Mouse (Mus musculus) heart, embryonic 13.5 days (tissue): ENCODE results near the gene Sash1. TPM values are rescaled to one million over a fixed set of nuclear protein-coding genes. Genes with fewer than 3 reads are reported as not detected.
A peak's percentile ranks its signal among the peaks of the same experiment; 100 is the strongest.

ENCODE experiments used
- ATAC-seq: fragments of 200-750 bp; cut with Nextera tagmentation; 2 replicates; pipeline ENCODE4 v1.8.0; 2017; ENCODE audit warnings: moderate TSS enrichment; ENCODE audit not compliant: insufficient number of reproducible peaks, low FRiP score, low TSS enrichment; ENCODE audit errors: extremely low read depth
- H3K27ac ChIP-seq: fragments of 300-500 bp; sonication (generic); replicated peaks from 2 replicates; pipeline ENCODE4 v1.5.1; 2015; ENCODE audit warnings: moderate library complexity, mild to moderate bottlenecking, inconsistent platforms
- H3K27me3 ChIP-seq: fragments of 300-500 bp; sonication (generic); replicated peaks from 2 replicates; pipeline ENCODE4 v1.6.1; 2015; ENCODE audit warnings: mild to moderate bottlenecking, inconsistent platforms
- H3K36me3 ChIP-seq: fragments of 300-500 bp; sonication (generic); 2 replicates; pipeline ENCODE4 v1.6.1; 2015; ENCODE audit warnings: mild to moderate bottlenecking, inconsistent platforms
- H3K4me1 ChIP-seq: fragments of 300-500 bp; sonication (generic); 2 replicates; pipeline ENCODE4 v1.6.1; 2015; ENCODE audit warnings: inconsistent platforms
- H3K4me2 ChIP-seq: fragments of 300-500 bp; sonication (generic); 2 replicates; pipeline ENCODE4 v1.6.1; 2015; ENCODE audit warnings: inconsistent platforms, mild to moderate bottlenecking, moderate library complexity
- H3K4me3 ChIP-seq: fragments of 300-500 bp; sonication (generic); 2 replicates; pipeline ENCODE4 v1.5.1; 2015; ENCODE audit warnings: moderate library complexity, mild to moderate bottlenecking, inconsistent platforms
- H3K9ac ChIP-seq: fragments of 300-500 bp; sonication (generic); 2 replicates; pipeline ENCODE4 v1.6.1; 2015; ENCODE audit warnings: inconsistent platforms, mild to moderate bottlenecking, moderate library complexity
- H3K9me3 ChIP-seq: fragments of 300-500 bp; sonication (generic); 2 replicates; pipeline ENCODE4 v1.6.1; 2016; ENCODE audit warnings: inconsistent platforms
- WGBS: fragments of 180-500 bp; shearing (Covaris S2); methylation state at CpG from one replicate; pipeline ENCODE4 v1.1.7; 2015; ENCODE audit warnings: mixed read lengths; 5-methylcytosine and 5-hydroxymethylcytosine counted together
- polyA plus RNA-seq: library from polyadenylated mRNA; unstranded; fragments of >200 nt; fragmentation: Nextera tagmentation; extraction: Ambion mirVana; gene quantifications from 2 replicates; pipeline ENCODE4 v1.2.1, GENCODE M21; 2015

The Sash1 gene
- polyA plus RNA-seq, 1 experiment from 2014 or later = 3.3 TPM

DNA sequence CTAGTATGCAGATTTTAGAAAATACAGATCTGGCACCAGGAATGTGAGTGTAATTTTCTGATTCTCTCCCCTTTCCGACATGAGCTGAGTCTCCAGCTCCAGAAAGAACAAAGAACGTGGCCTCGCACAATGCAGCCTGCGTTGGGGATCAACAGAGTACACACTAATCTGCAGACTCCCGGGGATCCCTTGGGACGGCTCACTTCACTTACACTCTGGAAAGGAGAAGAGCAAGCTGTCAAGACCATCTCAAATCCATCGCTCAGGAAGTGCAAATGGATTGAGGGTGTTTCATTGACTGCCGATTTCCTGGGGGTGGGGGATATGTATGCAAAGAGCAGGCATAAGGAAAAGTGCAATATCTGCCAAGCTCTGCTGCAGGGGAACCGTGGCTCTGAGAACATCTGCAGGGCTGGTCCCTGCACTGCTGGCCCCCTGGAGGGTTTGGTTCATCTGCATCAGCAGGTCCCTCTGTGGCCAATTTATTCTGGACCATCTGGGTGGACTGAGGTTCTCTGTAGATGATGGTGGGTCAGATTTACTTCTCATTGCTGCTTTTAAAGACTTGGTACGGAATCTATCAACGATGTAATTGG, 35.3 kb upstream of the Sash1 start:
- Histone ChIP-seq H3K4me1 (peaks cover 23% of the 10 kb centered on the region), H3K4me3 (no peak overlapping the region), H3K4me2 (no peak overlapping the region), H3K27me3 (no peaks in the 10 kb centered on the region), H3K36me3 (no peaks in the 10 kb centered on the region), H3K9me3 (no peaks in the 10 kb centered on the region), H3K9ac (no peak overlapping the region), H3K27ac (no peak overlapping the region)
- no peak for ATAC-seq
- 50% methylated on average over 11 of the region's 11 CpGs for WGBS

DNA sequence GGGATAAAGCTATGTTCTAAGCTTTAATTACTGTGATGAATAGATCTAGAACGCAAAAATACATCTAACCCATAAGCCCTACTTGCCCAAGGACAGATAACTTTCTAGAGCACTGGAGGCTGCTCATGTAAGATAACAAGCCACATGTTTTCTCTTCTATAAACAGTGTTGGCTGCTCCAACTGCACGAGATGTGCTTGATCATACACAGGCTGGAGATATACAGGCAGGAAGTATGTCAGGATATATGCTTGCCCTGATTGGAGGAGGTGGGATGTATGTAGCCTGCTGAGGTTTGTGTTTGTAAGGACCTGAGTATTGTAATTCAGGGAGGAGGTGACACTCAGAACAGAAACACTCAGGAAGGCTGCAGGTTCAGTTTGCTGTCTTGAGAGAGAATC, 31.9 kb upstream of the Sash1 start:
- Histone ChIP-seq H3K36me3 (no peaks in the 10 kb centered on the region), H3K4me3 (no peak overlapping the region), H3K9me3 (no peaks in the 10 kb centered on the region), H3K4me1 (peaks cover 23% of the 10 kb centered on the region), H3K27ac (peak overlapping the region; percentile 34; the same call in 1 of the 2 replicates), H3K27me3 (no peaks in the 10 kb centered on the region), H3K9ac (no peak overlapping the region), H3K4me2 (no peak overlapping the region)
- WGBS = 35% methylated on average over 2 of the region's 2 CpGs
- 0 out of 2 replicates have a peak, but pooled peaks have one; percentile 46 for ATAC-seq

DNA sequence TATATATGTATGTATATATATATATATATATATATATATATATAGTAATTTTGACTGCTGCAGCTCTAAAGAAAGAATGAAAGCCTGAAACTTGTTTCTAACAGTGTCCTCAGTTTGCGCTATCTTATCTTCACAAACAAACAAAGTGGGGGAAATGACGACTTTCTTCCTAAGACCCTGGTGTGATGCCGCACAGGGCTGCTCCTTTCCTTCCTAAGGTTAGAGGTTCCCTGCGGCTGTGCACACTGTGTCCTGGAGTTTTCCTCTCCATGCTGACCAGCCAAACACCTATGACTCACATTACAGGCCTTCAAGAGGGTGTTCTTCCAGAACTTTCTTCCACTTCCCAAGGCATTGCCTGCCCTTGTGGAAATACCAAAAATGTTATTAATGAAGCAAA, 31.5 kb upstream of the Sash1 start:
- no peak for ATAC-seq
- peak overlapping the region; percentile 34; the same call in 1 of the 2 replicates for H3K27ac ChIP-seq

DNA sequence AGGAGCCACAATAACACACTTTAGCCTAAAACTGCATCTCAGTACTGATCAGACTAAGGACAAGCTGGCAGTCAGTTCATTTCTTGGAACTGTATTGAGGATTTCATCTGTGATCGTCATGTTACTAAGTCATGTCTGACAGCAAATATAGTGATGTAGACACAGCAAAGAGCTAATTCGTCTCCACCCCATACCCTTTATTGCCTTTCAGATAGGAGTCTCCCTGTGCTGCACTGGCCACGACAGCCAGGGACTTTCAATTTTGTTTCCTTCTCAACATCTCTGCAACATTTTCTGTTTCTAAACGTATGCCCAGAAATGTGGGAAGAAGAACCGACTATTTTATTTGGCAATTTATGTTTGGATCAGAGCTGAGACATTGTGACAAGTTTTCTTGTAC, 29.9 kb upstream of the Sash1 start:
- Histone ChIP-seq H3K27me3 (no peaks in the 10 kb centered on the region), H3K9ac (no peak overlapping the region), H3K4me2 (no peak overlapping the region), H3K4me1 (peaks cover 21% of the 10 kb centered on the region), H3K36me3 (no peaks in the 10 kb centered on the region), H3K4me3 (no peak overlapping the region), H3K27ac (no peak overlapping the region), H3K9me3 (no peaks in the 10 kb centered on the region)
- 71% methylated on average over 5 of the region's 5 CpGs for WGBS
- ATAC-seq = no peak

More for the DNA sequence above, 31.5 kb upstream of the Sash1 start:
- 37% methylated on average over 4 of the region's 4 CpGs for WGBS
- Histone ChIP-seq H3K4me1 (peaks cover 23% of the 10 kb centered on the region), H3K4me2 (no peak overlapping the region), H3K4me3 (no peak overlapping the region), H3K27me3 (no peaks in the 10 kb centered on the region), H3K9ac (no peak overlapping the region), H3K36me3 (no peaks in the 10 kb centered on the region), H3K9me3 (no peaks in the 10 kb centered on the region)

DNA sequence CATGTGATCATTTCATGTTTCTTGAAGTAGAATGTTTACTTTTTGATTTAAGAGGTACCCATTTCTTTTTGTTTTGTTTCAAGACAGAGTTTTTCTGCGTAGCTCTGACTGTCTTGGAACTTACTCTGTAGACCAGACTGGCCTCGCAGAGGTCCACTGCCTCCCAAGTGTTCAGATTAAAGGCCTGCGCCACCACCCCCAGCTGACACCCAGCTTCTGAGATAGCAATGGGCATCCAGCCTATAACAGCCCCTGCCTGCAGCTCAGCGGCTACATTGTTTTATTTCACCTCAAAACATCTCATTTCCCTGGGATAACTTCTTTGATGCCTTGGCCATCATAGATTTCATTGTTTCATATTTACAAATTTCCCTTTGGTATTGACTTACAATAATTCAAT, 28.0 kb upstream of the Sash1 start:
- Histone ChIP-seq H3K4me3 (no peak overlapping the region), H3K27me3 (no peaks in the 10 kb centered on the region), H3K9ac (no peak overlapping the region), H3K9me3 (no peaks in the 10 kb centered on the region), H3K36me3 (no peaks in the 10 kb centered on the region), H3K4me2 (no peak overlapping the region), H3K4me1 (peaks cover 22% of the 10 kb centered on the region), H3K27ac (no peak overlapping the region)
- ATAC-seq = no peak
- WGBS = 52% methylated on average over 4 of the region's 4 CpGs

DNA sequence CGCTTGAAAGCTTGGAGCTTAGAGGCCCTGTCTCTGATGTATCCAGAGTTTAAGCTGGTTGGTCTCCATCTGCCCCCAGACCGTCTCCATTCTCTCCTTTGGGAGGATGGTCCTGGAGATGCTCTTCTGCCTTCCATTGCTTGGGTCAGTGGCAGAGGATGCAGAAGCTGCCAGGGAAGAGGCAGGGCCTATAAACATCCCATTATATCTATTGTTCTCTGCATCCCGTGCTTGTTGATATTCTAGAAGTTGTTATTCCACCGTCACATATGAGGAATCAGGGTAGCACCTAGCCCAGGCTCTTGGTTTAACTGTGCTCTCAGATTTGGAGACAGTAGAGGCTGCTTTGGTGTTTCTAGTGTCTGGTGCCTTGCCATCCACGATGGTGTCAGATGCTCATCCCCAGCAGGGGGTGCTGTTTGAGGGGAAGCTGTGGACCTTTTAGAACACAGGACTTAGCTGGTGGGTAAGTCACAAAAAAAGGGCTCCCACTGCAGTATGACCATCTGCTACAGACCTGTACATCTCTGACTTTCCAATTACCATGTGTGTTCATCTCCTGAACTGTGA, 26.9 kb upstream of the Sash1 start:
- peaks cover 18% of the 10 kb centered on the region for H3K4me1 ChIP-seq
- H3K27ac ChIP-seq = 0 out of 2 replicates have a peak overlapping the region, but pooled peaks have one; percentile 13
- H3K27me3 ChIP-seq = no peaks in the 10 kb centered on the region
- WGBS = 59% methylated on average over 5 of the region's 5 CpGs
- H3K9ac ChIP-seq = no peak overlapping the region
- H3K4me2 ChIP-seq = no peak overlapping the region
- H3K36me3 ChIP-seq = no peaks in the 10 kb centered on the region
- ATAC-seq = no peak
- H3K4me3 ChIP-seq = no peak overlapping the region
- no peaks in the 10 kb centered on the region for H3K9me3 ChIP-seq

DNA sequence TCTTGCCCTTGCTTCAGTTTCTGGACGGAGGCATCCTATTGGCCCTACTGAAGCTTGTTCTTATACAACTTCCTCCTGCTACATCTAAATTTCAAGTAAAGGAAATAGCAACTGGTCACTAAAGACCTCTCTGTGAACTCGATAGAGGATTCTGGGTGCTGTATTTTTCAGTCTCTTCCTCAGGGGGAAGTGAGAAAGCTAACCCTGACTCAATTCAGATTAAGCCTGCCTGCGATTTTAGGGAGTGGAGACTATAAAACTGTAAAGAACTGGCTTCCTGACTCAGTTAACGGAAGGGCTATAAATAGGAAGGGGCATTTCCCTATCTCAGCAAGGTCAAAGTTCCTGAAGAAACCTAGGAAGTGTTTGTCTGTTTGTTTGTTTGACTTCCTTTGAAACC, 26.3 kb upstream of the Sash1 start:
- Histone ChIP-seq H3K4me1 (peaks cover 14% of the 10 kb centered on the region), H3K9ac (no peak overlapping the region), H3K4me3 (no peak overlapping the region), H3K9me3 (no peaks in the 10 kb centered on the region), H3K27me3 (no peaks in the 10 kb centered on the region), H3K36me3 (no peaks in the 10 kb centered on the region), H3K27ac (0 out of 2 replicates have a peak overlapping the region, but pooled peaks have one; percentile 13), H3K4me2 (no peak overlapping the region)
- WGBS = 47% methylated on average over 4 of the region's 4 CpGs
- no peak for ATAC-seq

DNA sequence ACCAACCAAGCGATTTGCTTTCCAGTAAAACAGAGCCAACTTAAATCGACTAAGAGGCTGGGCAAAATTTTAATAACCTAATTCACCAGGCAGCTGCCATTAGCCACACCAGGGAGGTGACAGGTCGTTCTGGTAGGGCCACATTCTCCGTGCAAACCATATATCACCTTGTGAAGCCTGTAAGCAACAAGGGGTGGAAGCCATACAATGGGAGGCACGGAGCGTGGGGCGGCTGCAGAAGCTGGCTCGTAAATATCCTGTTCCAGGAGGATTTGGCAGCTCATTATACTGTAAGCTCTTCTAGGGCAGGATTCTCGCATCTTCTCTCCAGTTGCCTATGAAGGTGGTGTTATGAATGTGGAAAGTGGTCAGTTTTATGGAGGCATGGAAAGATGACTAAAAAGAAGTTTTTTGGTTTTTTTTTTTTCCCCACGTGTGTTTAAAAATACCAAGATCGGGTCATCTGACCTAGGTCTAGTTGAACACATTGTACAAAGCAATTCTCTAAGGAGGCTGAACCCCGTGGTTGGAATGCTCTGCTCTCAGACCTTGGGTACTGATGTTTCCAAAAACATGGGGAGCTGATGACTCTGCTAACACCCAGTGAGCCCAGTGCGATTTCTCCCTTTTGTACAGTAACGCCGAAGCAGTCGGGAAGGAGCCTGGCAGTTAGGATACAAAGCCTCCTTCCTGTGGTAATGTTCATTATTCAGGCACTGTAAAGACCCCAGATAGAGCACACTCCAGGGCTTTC, 24.5 kb upstream of the Sash1 start:
- Histone ChIP-seq H3K9ac (no peak overlapping the region), H3K36me3 (no peaks in the 10 kb centered on the region), H3K27me3 (no peaks in the 10 kb centered on the region), H3K27ac (no peak overlapping the region), H3K4me1 (peaks cover 11% of the 10 kb centered on the region), H3K9me3 (no peaks in the 10 kb centered on the region), H3K4me2 (no peak overlapping the region), H3K4me3 (no peak overlapping the region)
- no peak for ATAC-seq
- WGBS = 69% methylated on average over 16 of the region's 16 CpGs

DNA sequence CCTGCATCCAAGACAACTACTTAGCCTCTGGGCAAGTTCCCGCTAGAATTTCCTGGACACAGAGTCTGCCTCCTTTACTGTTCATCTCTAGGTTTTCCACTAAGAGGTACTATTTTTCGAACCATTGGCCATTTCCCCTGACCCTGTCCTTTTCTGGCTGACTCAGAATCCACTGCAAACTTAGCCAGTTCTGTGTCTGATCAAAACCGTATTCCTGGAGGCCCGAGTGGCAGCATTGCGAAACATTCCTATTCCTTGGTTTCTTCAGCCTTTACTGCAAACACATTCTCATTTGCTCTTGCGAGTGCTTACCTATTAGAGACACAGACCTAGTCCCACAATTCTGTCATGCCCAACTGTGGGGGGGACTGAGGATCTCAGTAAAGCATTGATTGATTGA, 17.2 kb upstream of the Sash1 start:
- no peak overlapping the region for H3K4me2 ChIP-seq
- H3K36me3 ChIP-seq = no peaks in the 10 kb centered on the region
- no peak overlapping the region for H3K9ac ChIP-seq
- no peaks in the 10 kb centered on the region for H3K4me1 ChIP-seq
- no peaks in the 10 kb centered on the region for H3K9me3 ChIP-seq
- WGBS = 82% methylated on average over 6 of the region's 6 CpGs
- no peak overlapping the region for H3K4me3 ChIP-seq
- no peak for ATAC-seq
- no peak overlapping the region for H3K27ac ChIP-seq
- H3K27me3 ChIP-seq = no peaks in the 10 kb centered on the region

DNA sequence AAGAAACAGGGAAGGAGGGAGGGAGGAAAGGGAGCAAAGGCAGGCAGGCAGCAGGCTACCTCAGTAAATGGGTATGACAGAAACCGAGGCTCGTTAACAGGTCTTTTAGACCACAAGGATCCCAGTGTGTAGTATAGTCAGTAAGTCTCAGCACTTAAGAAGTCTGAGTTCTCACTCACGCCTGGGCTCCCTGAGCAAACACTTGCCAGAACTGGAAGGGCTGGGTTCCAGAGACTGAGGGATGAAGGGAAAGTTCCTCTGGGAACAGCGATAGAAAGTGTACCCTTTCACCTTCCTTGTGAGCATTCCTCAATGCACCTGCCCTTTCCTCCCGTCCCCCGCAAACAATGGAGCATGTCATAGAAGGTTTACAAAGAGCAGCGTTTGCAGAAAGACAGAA, 16.5 kb upstream of the Sash1 start:
- no peak for ATAC-seq
- WGBS = 77% methylated on average over 7 of the region's 7 CpGs
- Histone ChIP-seq H3K4me3 (no peak overlapping the region), H3K27ac (no peak overlapping the region), H3K27me3 (no peaks in the 10 kb centered on the region), H3K4me1 (no peaks in the 10 kb centered on the region), H3K36me3 (no peaks in the 10 kb centered on the region), H3K4me2 (no peak overlapping the region), H3K9me3 (no peaks in the 10 kb centered on the region), H3K9ac (no peak overlapping the region)

DNA sequence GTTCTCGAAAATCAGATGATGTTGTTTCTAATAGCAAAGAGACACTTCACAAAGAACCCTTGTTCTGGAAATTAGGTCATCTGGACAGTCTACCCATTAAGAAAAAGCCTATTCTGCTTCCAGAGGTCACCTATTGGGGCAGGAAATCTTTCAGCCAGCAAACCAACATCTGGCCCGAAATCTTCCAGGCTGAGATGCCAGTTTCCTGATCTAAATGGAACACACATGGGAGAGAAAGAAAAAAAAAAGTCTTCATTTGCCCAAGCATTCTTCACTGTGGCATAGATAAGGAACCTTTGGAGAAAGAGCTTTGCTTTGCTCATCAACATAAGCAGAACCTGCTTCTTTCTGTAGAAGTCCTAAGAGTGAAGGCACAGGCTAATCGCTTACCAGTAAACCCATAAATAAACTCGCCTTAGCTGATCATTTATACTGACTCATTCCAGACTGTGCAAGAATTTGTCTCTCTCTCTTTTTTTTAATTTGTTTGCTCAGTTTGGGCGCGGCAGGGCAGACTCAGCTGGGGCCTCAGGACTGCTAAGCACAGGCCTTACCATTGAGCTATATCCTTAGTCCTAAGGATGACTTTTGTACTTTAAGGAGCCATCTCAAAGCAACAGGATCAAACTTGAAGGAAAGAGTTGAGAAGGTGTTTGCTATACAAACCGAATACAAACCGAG, 13.1 kb upstream of the Sash1 start:
- H3K27ac ChIP-seq = no peak overlapping the region
- H3K4me3 ChIP-seq = no peak overlapping the region
- ATAC-seq = no peak
- whole genome bisulfite sequencing = 70% methylated on average over 8 of the region's 8 CpGs
- H3K4me1 ChIP-seq = no peaks in the 10 kb centered on the region
- H3K9me3 ChIP-seq = no peaks in the 10 kb centered on the region
- no peak overlapping the region for H3K4me2 ChIP-seq
- no peaks in the 10 kb centered on the region for H3K36me3 ChIP-seq
- H3K27me3 ChIP-seq = no peaks in the 10 kb centered on the region
- H3K9ac ChIP-seq = no peak overlapping the region
